In the genomic region with DNA sequence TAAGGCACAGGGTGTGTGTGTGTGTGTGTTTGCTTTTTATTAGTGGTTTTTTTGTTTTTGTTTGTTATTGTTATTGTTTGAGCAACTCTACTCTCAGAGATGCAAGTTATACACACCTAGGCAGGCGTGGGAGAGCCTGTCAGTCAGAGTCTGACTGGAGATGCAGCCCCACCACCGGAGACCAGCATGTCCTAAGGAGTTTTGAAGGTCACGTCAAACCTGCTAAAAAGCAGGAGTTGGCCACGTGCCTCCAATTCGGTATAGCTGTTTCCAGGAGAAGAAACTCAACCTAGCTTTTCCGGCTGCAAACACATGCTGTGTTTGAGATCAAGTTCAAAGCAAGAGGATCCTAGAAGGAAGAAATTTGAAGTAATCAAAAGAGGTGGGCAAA, we compare ENCODE assay signal across 9 mouse cellular contexts. TPM values are rescaled to one million over a fixed set of nuclear protein-coding genes. Genes with fewer than 3 reads are reported as not detected.
DNase-seq lines count a peak whose midpoint lies in the region; ATAC-seq lines count a peak whose summit lies in the region.
"Had no signal": no experiment of that assay in that cellular context is flagged by ENCODE, and none has a peak within 500 bp of the region (broad histone marks: within the 10 kb centered on the region; RNA-seq: fewer than 3 reads in every experiment).

No protein-coding gene starts in this region.

- H3K9me3 ChIP-seq in intestine, embryonic 14.5 days (ENCODE audit: control insufficient read depth, low read length), result no peaks in the 10 kb centered on the region
- H3K9me3 ChIP-seq in intestine, embryonic 16.5 days (ENCODE audit: control insufficient read depth, low read length), result no peaks in the 10 kb centered on the region
- H3K9me3 ChIP-seq in hindbrain, embryonic 11.5 days (ENCODE audit: control insufficient read depth, low read length), result no peaks in the 10 kb centered on the region
- no peaks in the 10 kb centered on the region for H3K9me3 ChIP-seq in midbrain, embryonic 10.5 days (replicated peaks)

- peaks cover 11% of the 10 kb centered on the region; the same call in 1 of the 2 replicates for H3K4me1 ChIP-seq in intestine, embryonic 14.5 days (replicated peaks; ENCODE audit: control insufficient read depth, insufficient read depth, low read length)
- H3K4me1 ChIP-seq in intestine, embryonic 16.5 days (ENCODE audit: control insufficient read depth, insufficient read depth, low read length), result peaks cover 12% of the 10 kb centered on the region
- H3K4me1 ChIP-seq in hindbrain, embryonic 11.5 days (replicated peaks; ENCODE audit: control insufficient read depth, insufficient read depth, low read length), result no peaks in the 10 kb centered on the region
- peaks cover 23% of the 10 kb centered on the region for H3K4me1 ChIP-seq in midbrain, embryonic 10.5 days

- H3K9ac ChIP-seq in intestine, embryonic 14.5 days (ENCODE audit: low read length), result no peak overlapping the region
- H3K9ac ChIP-seq in intestine, embryonic 16.5 days (ENCODE audit: low read depth, low read length), result no peak overlapping the region
- H3K9ac ChIP-seq in hindbrain, embryonic 11.5 days (ENCODE audit: low read depth, low read length), result no peak overlapping the region

- peaks cover 20% of the 10 kb centered on the region for H3K27me3 ChIP-seq in intestine, embryonic 14.5 days (replicated peaks; ENCODE audit: control insufficient read depth, insufficient read depth, low read length)
- H3K27me3 ChIP-seq in intestine, embryonic 16.5 days (replicated peaks; ENCODE audit: control insufficient read depth, insufficient read depth, low read length), result peaks cover 16% of the 10 kb centered on the region
- H3K27me3 ChIP-seq in hindbrain, embryonic 11.5 days (ENCODE audit: control insufficient read depth, insufficient read depth, low read length), result peaks cover 11% of the 10 kb centered on the region
- H3K27me3 ChIP-seq in midbrain, embryonic 10.5 days (ENCODE audit: low read depth, poor library complexity, severe bottlenecking), result peaks cover 69% of the 10 kb centered on the region

- peak overlapping the region; percentile 94 for H3K4me2 ChIP-seq in intestine, embryonic 14.5 days (ENCODE audit: low read length)
- H3K4me2 ChIP-seq in intestine, embryonic 16.5 days (ENCODE audit: low read depth, low read length), result no peak overlapping the region
- H3K4me2 ChIP-seq in hindbrain, embryonic 11.5 days (replicated peaks; ENCODE audit: low read depth, low read length), result peak overlapping the region; percentile 91; the same call in 1 of the 2 replicates

- peak; percentile 54 for DNase-seq in intestine, embryonic 14.5 days (ENCODE audit: low spot score)
- peak; percentile 55 for DNase-seq in cerebellum, adult 9-10 months
- DNase-seq in hindbrain, embryonic 11.5 days (ENCODE audit: low spot score), result no peak
- no peak for DNase-seq in midbrain, embryonic 10.5 days (ENCODE audit: low spot score)
- no peak for DNase-seq in layer of hippocampus, adult 9-10 months (ENCODE audit: low spot score)
- DNase-seq in lung, postnatal 10 days, result no peak
- DNase-seq in adrenal gland, adult 2 months, result no peak

- H3K27ac ChIP-seq in intestine, embryonic 14.5 days (ENCODE audit: low read depth), result no peak overlapping the region
- H3K27ac ChIP-seq in intestine, embryonic 16.5 days (ENCODE audit: low read length), result no peak overlapping the region
- H3K27ac ChIP-seq in hindbrain, embryonic 11.5 days (ENCODE audit: low read depth, low read length), result no peak overlapping the region
- H3K27ac ChIP-seq in midbrain, embryonic 10.5 days (replicated peaks), result no peak overlapping the region

- peak overlapping the region; percentile 57 for H3K4me3 ChIP-seq in intestine, embryonic 14.5 days (ENCODE audit: low read depth, low read length)
- H3K4me3 ChIP-seq in intestine, embryonic 16.5 days (ENCODE audit: low read length), result no peak overlapping the region
- H3K4me3 ChIP-seq in hindbrain, embryonic 11.5 days (ENCODE audit: low read depth, low read length), result no peak overlapping the region
- H3K4me3 ChIP-seq in midbrain, embryonic 10.5 days, result peak overlapping the region; percentile 72

- no peaks in the 10 kb centered on the region for H3K36me3 ChIP-seq in intestine, embryonic 14.5 days (ENCODE audit: control insufficient read depth, insufficient read depth, low read length)
- no peaks in the 10 kb centered on the region for H3K36me3 ChIP-seq in intestine, embryonic 16.5 days (ENCODE audit: control insufficient read depth, insufficient read depth, low read length)
- H3K36me3 ChIP-seq in hindbrain, embryonic 11.5 days (ENCODE audit: control insufficient read depth, insufficient read depth, low read length), result no peaks in the 10 kb centered on the region
- no peaks in the 10 kb centered on the region for H3K36me3 ChIP-seq in midbrain, embryonic 10.5 days
- H3K36me3 ChIP-seq: G1E had no signal

- ATAC-seq in intestine, embryonic 14.5 days (replicated peaks; ENCODE audit: low FRiP score, low TSS enrichment, low read depth), result peak; percentile 14; the same call in 1 of the 2 replicates
- ATAC-seq in intestine, embryonic 16.5 days, result no peak
- ATAC-seq in hindbrain, embryonic 11.5 days (ENCODE audit: low FRiP score), result no peak

- WGBS in intestine, embryonic 14.5 days, result 15% methylated on average over 6 of the region's 6 CpGs
- 14% methylated on average over 6 of the region's 6 CpGs for WGBS in intestine, embryonic 16.5 days
- 14% methylated on average over 6 of the region's 6 CpGs for WGBS in hindbrain, embryonic 11.5 days
- WGBS in midbrain, embryonic 10.5 days, result 15% methylated on average over 6 of the region's 6 CpGs

RNA-seq across cellular contexts. Expression of gene Cacnb4, which starts 0.3 kb away (rescaled TPM):
- polyA plus RNA-seq in intestine, embryonic 14.5 days (2014; fragmentation: Nextera tagmentation; extraction: Ambion mirVana), result 0.56 and 0.60 TPM in 2 replicates
- 0.39 and 0.54 TPM in 2 replicates for polyA plus RNA-seq in intestine, embryonic 16.5 days (2015; fragmentation: Nextera tagmentation; extraction: Ambion mirVana)
- 4.9 and 5.3 TPM in 2 replicates for polyA plus RNA-seq in hindbrain, embryonic 11.5 days (2014; fragmentation: Nextera tagmentation; extraction: Ambion mirVana)
- polyA plus RNA-seq in midbrain, embryonic 10.5 days (2016; fragmentation: Nextera tagmentation; extraction: Ambion mirVana), result 1.0 and 2.6 TPM in 2 replicates
- total RNA-seq in adrenal gland, adult 2 months (2021), result under 1 TPM; 0.20 to 0.28 TPM
- 0.03 TPM in 1 of 2 replicates, not detected in the other for polyA plus RNA-seq in adrenal gland, adult 2 months (2012; rRNA removed)

Comparison
In these comparisons a context has a peak if more than half of its experiments do, and no peak if none do; other contexts are left out.
1. H3K4me3 ChIP-seq: peak in intestine, embryonic 14.5 days (single experiment) and midbrain, embryonic 10.5 days (single experiment); none in intestine, embryonic 16.5 days (single experiment) and hindbrain, embryonic 11.5 days (single experiment).
2. DNase-seq: peak in intestine, embryonic 14.5 days (single experiment) and cerebellum, adult 9-10 months (single experiment); none in hindbrain, embryonic 11.5 days (single experiment), midbrain, embryonic 10.5 days (single experiment), layer of hippocampus, adult 9-10 months (single experiment), lung, postnatal 10 days (single experiment) and adrenal gland, adult 2 months (single experiment).